Mouse (Mus musculus) lung, embryonic 14.5 days (tissue): ENCODE measurements around the gene Klhl25. TPM values are rescaled to one million over a fixed set of nuclear protein-coding genes. Genes with fewer than 3 reads are reported as not detected.

ENCODE experiments used
- ATAC-seq: fragments of 200-750 bp; cut with Nextera tagmentation; 2 replicates; pipeline ENCODE4 v1.8.0; 2017; ENCODE audit warnings: mild to moderate bottlenecking, moderate TSS enrichment, moderate library complexity; ENCODE audit not compliant: insufficient read depth
- DNase-seq: peaks from one replicate; pipeline ENCODE4 v3.0.0-alpha.2; 2015
- H3K27ac ChIP-seq: fragments of 300-500 bp; sonication (generic); 2 replicates; pipeline ENCODE4 v1.5.1; 2014; ENCODE audit warnings: low read depth, mild to moderate bottlenecking, moderate library complexity
- H3K27me3 ChIP-seq: fragments of 300-500 bp; sonication (generic); 2 replicates; pipeline ENCODE4 v1.6.1; 2014; ENCODE audit warnings: low read length, control low read depth; ENCODE audit not compliant: insufficient read depth
- H3K36me3 ChIP-seq: fragments of 300-500 bp; sonication (generic); 2 replicates; pipeline ENCODE4 v1.6.1; 2014; ENCODE audit warnings: control low read depth; ENCODE audit not compliant: insufficient read depth
- H3K4me1 ChIP-seq: fragments of 300-500 bp; sonication (generic); 2 replicates; pipeline ENCODE4 v1.6.1; 2014; ENCODE audit warnings: antibody characterized with exemption, control low read depth; ENCODE audit not compliant: insufficient read depth
- H3K4me2 ChIP-seq: fragments of 300-500 bp; sonication (generic); 2 replicates; pipeline ENCODE4 v1.6.1; 2014; ENCODE audit warnings: mild to moderate bottlenecking
- H3K4me3 ChIP-seq: fragments of 300-500 bp; sonication (generic); 2 replicates; pipeline ENCODE4 v1.5.1; 2014; ENCODE audit warnings: low read depth, low read length
- H3K9ac ChIP-seq: fragments of 300-500 bp; sonication (generic); 2 replicates; pipeline ENCODE4 v1.6.1; 2014
- H3K9me3 ChIP-seq: fragments of 300-500 bp; sonication (generic); 2 replicates; pipeline ENCODE4 v1.6.1; 2016; ENCODE audit warnings: low read depth, low read length, control low read depth
- CTCF ChIP-seq: IDR thresholded peaks from 2 replicates; pipeline ENCODE4 v1.5.1; 2016; ENCODE audit warnings: antibody characterized with exemption, low read depth
- WGBS: fragments of 180-500 bp; shearing (Covaris S2); extraction: QIAGEN DNeasy Blood & Tissue Kit; methylation state at CpG from one replicate; pipeline ENCODE4 v1.1.7; 2014; 5-methylcytosine and 5-hydroxymethylcytosine counted together
- polyA plus RNA-seq: library from polyadenylated mRNA; unstranded; fragments of >200 nt; fragmentation: Nextera tagmentation; extraction: Ambion mirVana; gene quantifications from 2 replicates; pipeline ENCODE4 v1.2.1, GENCODE M21; 2014

Klhl25 gene
- polyA plus RNA-seq, 1 experiment from 2014 or later, result 18.6 TPM

DNA sequence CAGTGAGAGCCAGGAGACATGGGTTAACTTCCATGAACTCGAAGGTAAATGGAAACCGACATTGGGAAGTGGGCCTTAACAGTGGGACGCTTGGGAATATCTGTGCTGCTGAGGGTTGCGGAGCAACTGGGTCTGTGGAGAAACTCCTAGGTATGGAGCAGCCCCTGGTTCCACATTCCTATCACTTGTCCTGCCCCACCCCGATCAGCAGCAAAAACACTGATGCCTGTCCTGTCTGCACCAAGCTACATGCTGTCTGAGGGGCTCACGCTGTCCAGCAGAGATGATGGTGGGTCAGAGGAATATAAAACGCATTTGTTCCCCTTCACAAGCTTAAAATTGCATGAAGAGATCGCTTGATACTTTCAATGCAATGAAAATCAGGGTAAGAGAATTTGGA is 32.1 kb downstream of the Klhl25 start:
- ATAC-seq (0 out of 2 replicates have a peak, but pooled peaks have one; percentile 16), DNase-seq (no peak)
- WGBS, result 61% methylated on average over 8 of the region's 8 CpGs
- Histone ChIP-seq H3K4me2 (no peak overlapping the region), H3K4me1 (no peaks in the 10 kb centered on the region), H3K9ac (no peak overlapping the region), H3K27ac (no peak overlapping the region), H3K36me3 (no peaks in the 10 kb centered on the region; the same call in 1 of the 2 replicates), H3K27me3 (no peaks in the 10 kb centered on the region), H3K4me3 (no peak overlapping the region), H3K9me3 (no peaks in the 10 kb centered on the region)
- no peak for TF ChIP-seq CTCF

DNA sequence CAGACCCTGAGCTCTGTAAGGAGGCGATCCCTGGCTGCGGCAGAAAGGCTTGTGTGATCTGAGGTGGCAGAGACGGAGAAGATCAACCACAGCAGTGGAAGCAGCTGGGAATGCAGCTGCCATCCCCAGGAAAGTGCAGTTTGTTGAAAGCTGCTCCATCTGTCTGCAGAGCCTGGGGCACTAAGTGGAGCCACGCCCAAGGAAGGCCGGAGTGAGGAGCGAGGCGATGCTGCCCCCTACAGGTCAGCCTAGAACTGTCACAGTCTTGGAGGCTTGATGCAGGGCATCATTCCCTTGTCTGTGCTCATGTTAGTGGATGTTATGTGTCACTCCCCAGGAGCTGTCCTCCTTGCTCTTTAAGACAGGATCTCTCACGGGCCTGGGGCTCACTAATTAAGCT is 32.5 kb downstream of the Klhl25 start:
- TF ChIP-seq CTCF, result peak; percentile 99
- DNase-seq, result peak; percentile 93
- Histone ChIP-seq H3K4me2 (no peak overlapping the region), H3K27me3 (no peaks in the 10 kb centered on the region), H3K4me3 (no peak overlapping the region), H3K4me1 (no peaks in the 10 kb centered on the region), H3K9me3 (no peaks in the 10 kb centered on the region), H3K27ac (no peak overlapping the region), H3K36me3 (no peaks in the 10 kb centered on the region), H3K9ac (no peak overlapping the region)
- 2% methylated on average over 8 of the region's 8 CpGs for WGBS
- ATAC-seq, result peak; percentile 87

DNA sequence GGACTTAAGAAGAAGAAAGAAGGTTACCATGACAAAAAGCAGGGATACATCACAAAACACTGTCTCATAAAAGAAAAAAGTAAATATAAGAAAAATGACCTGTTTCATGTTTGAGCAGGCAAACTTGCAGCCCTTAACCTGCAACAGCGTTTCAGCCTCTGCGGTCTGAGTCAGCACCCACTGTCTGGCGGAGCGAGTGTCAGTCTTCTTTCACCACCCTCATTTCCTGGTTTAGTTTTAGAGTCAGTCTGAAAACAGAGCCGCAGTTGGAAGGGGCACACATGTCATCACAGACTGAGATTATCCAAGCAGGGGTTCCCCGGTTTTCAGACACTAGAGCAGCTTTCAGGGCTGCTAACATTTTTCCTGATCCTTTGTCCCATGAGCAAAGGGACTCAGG is 33.3 kb downstream of the Klhl25 start:
- DNase-seq (no peak), ATAC-seq (no peak)
- no peak overlapping the region for H3K27ac ChIP-seq
- no peak overlapping the region for H3K4me2 ChIP-seq
- no peak for TF ChIP-seq CTCF
- H3K4me1 ChIP-seq, result no peaks in the 10 kb centered on the region
- 47% methylated on average over 6 of the region's 6 CpGs for WGBS
- H3K9ac ChIP-seq, result no peak overlapping the region
- no peak overlapping the region for H3K4me3 ChIP-seq
- H3K27me3 ChIP-seq, result no peaks in the 10 kb centered on the region
- no peaks in the 10 kb centered on the region for H3K9me3 ChIP-seq
- no peaks in the 10 kb centered on the region for H3K36me3 ChIP-seq

DNA sequence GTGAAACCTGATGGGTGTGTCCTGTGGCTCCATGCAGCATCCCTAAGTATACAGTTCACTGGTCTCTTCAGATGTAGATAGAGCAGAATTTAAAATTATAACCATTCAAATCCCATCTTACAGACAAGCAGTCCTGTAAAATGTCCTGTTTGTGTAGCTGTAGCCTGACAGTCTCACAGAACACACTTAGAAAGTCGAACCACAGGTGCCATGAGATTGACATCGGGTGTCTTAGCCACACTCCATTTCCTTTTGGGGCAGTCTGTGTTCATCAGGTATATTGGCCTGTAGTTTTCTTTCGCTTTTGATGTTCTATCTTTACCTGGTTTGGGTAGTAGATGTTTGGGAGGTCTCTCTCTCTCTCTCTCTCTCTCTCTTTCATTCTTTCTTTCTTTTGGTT is 33.7 kb downstream of the Klhl25 start:
- WGBS, result 64% methylated on average over 3 of the region's 3 CpGs
- Histone ChIP-seq H3K27ac (no peak overlapping the region), H3K9me3 (no peaks in the 10 kb centered on the region), H3K4me3 (no peak overlapping the region), H3K36me3 (no peaks in the 10 kb centered on the region), H3K4me2 (no peak overlapping the region), H3K27me3 (no peaks in the 10 kb centered on the region), H3K9ac (no peak overlapping the region), H3K4me1 (no peaks in the 10 kb centered on the region)
- no peak for DNase-seq
- no peak for ATAC-seq
- no peak for TF ChIP-seq CTCF

DNA sequence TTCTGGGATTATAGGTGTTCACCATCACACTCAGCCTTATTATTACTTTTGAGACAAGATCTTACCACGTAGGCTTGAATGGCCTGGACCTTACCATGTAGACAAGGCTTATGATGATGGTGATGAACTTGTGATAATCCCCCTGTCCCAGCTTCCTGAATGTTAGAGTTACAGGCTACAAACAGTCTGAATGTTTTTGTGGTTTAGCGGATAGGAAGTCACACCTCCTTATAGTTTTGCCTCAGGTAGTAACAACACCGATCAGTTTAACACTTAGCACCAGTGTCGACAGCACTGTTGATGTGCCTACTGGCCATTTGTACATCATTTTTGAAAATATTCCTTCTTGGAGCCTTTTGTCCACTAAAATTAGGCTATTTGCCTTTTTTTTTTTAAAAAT is 43.4 kb downstream of the Klhl25 start:
- whole genome bisulfite sequencing, result 89% methylated on average over 4 of the region's 4 CpGs
- no peak overlapping the region for H3K4me3 ChIP-seq
- H3K27ac ChIP-seq, result no peak overlapping the region
- DNase-seq, result no peak
- no peak overlapping the region for H3K4me2 ChIP-seq
- no peaks in the 10 kb centered on the region for H3K27me3 ChIP-seq
- no peaks in the 10 kb centered on the region for H3K9me3 ChIP-seq
- no peak for ATAC-seq
- no peak overlapping the region for H3K9ac ChIP-seq
- no peaks in the 10 kb centered on the region for H3K36me3 ChIP-seq
- no peak for TF ChIP-seq CTCF
- H3K4me1 ChIP-seq, result no peaks in the 10 kb centered on the region

DNA sequence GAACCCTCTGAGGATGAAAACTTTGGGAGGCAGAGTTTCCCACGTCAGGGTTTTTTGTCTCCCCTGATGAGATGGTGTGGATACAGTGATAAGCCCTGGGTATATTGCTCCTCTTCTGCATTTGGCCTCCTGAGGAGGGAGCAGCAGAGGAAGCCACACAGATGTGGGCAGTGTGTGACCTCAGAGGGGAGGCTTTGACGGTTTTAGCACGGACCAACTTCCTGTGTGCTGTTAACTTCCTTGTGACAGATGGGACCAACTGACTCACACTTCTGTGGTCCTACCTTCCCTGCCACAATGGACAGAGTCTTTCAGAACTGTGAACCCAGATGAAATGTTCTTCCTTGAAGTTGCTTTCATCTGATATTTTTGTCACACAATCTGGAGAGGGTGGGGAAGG is 44.6 kb downstream of the Klhl25 start:
- Histone ChIP-seq H3K4me3 (no peak overlapping the region), H3K4me2 (no peak overlapping the region), H3K27ac (no peak overlapping the region), H3K9me3 (no peaks in the 10 kb centered on the region), H3K4me1 (no peaks in the 10 kb centered on the region), H3K36me3 (no peaks in the 10 kb centered on the region), H3K9ac (no peak overlapping the region), H3K27me3 (no peaks in the 10 kb centered on the region)
- ATAC-seq, result no peak
- WGBS, result 46% methylated on average over 3 of the region's 3 CpGs
- no peak for DNase-seq
- TF ChIP-seq CTCF, result no peak

DNA sequence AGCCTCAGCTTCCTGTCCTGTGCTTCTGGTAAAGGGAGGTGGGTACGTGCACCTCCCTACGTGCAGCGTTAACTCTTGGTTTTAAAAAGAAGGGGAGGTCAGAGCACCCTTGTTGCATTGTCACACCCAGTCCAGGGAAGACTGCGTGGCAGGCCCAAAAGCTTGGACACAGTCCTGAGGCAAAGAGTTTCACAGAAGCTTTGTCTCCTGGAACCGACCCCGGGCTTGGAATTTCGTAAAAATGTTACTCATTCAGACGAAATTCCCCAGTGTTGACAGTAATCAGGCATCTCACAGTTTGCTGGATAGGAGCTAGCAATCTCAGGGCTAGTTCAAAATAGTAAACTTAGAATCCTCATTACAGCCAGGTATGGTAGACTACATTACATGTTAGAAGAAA is 45.6 kb downstream of the Klhl25 start:
- H3K4me3 ChIP-seq, result no peak overlapping the region
- H3K27me3 ChIP-seq, result no peaks in the 10 kb centered on the region
- H3K9ac ChIP-seq, result no peak overlapping the region
- H3K4me1 ChIP-seq, result no peaks in the 10 kb centered on the region
- no peaks in the 10 kb centered on the region for H3K36me3 ChIP-seq
- no peak overlapping the region for H3K4me2 ChIP-seq
- H3K9me3 ChIP-seq, result no peaks in the 10 kb centered on the region
- H3K27ac ChIP-seq, result no peak overlapping the region
- no peak for ATAC-seq
- no peak for TF ChIP-seq CTCF
- DNase-seq, result no peak
- 86% methylated on average over 8 of the region's 8 CpGs for WGBS

DNA sequence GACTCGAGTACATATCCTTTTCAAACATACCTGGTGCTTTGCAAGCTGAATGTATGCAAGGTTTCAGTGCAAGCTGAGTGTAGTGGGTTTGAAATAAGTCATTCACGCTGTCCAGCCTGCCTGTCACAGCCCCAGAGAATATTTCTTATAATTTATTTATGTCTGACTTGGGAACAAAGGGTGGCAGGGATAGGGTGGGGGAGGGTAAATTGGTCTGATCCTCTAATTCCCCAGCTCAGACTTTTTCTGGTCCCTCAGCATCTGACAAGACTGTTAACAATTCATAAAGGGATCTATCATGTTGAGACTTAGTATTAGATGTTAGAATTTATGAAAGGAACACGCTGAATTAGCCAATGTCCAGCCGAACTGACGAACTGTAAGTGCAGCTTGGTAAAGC is 48.9 kb downstream of the Klhl25 start:
- H3K9me3 ChIP-seq, result no peaks in the 10 kb centered on the region
- no peaks in the 10 kb centered on the region for H3K4me1 ChIP-seq
- ATAC-seq, result no peak
- no peak for DNase-seq
- H3K4me2 ChIP-seq, result no peak overlapping the region
- H3K36me3 ChIP-seq, result no peaks in the 10 kb centered on the region
- no peak overlapping the region for H3K27ac ChIP-seq
- 78% methylated on average over 5 of the region's 5 CpGs for WGBS
- H3K4me3 ChIP-seq, result no peak overlapping the region
- TF ChIP-seq CTCF, result no peak
- no peak overlapping the region for H3K9ac ChIP-seq
- H3K27me3 ChIP-seq, result no peaks in the 10 kb centered on the region
